Comparison of ENCODE assay signal across 8 mouse cellular contexts in the genomic region with DNA sequence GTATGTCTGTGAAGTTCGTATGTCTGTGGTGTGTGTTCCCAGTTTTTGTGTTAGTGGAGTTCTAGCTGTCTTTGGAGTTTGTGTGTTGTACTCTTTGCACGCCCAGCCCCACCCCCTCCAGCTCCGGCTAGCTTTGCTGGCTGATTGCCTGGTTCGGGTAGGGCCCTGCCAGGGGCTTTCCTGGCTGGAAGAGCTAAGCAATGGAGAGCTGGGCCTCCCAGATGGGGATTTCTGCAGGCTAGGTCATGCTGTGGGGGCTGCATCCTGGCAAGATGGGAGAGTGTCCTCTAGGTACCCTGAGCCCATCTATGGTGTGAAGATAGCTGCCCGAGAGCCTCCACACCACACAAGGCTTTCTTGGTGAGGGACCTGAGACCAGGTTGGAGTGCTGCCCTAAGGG. TPM values are rescaled to one million over a fixed set of nuclear protein-coding genes. Genes with fewer than 3 reads are reported as not detected.
DNase-seq lines count a peak whose midpoint lies in the region; ATAC-seq lines count a peak whose summit lies in the region.

No protein-coding gene starts in this region.

- DNase-seq in right cerebral cortex, postnatal 14 days, result peak; percentile 39
- DNase-seq in right cerebral cortex, postnatal 36 days (ENCODE audit: low spot score in 2 of 2), result no peak
- peak; percentile 83 for DNase-seq in forebrain, embryonic 14.5 days (ENCODE audit: low spot score)
- DNase-seq in heart, postnatal 4 days, result peak; percentile 94
- no peak for DNase-seq in limb, embryonic 10.5 days (ENCODE audit: low spot score)
- no peak for DNase-seq in embryo, embryonic 10.5 days (ENCODE audit: low spot score)
- DNase-seq in spleen, adult 12 weeks (ENCODE audit: low spot score), result no peak

- peaks cover 7% of the 10 kb centered on the region for H3K4me1 ChIP-seq in forebrain, embryonic 14.5 days (ENCODE audit: control insufficient read depth, insufficient read depth, low read length)
- H3K4me1 ChIP-seq in limb, embryonic 10.5 days, result peaks cover 29% of the 10 kb centered on the region
- H3K4me1 ChIP-seq in neural tube, embryonic 15.5 days, result peaks cover 15% of the 10 kb centered on the region

- ATAC-seq in forebrain, embryonic 14.5 days, result peak; percentile 71
- peak; percentile 55 for ATAC-seq in neural tube, embryonic 15.5 days (ENCODE audit: low FRiP score)

- no peak overlapping the region for H3K4me3 ChIP-seq in forebrain, embryonic 14.5 days (ENCODE audit: low read depth, low read length)
- H3K4me3 ChIP-seq in limb, embryonic 10.5 days, result no peak overlapping the region
- no peak overlapping the region for H3K4me3 ChIP-seq in neural tube, embryonic 15.5 days (replicated peaks)

- H3K27me3 ChIP-seq in forebrain, embryonic 14.5 days (replicated peaks; ENCODE audit: control insufficient read depth, insufficient read depth, low read length), result no peaks in the 10 kb centered on the region
- no peaks in the 10 kb centered on the region for H3K27me3 ChIP-seq in limb, embryonic 10.5 days (ENCODE audit: low read depth, poor library complexity, severe bottlenecking)
- H3K27me3 ChIP-seq in neural tube, embryonic 15.5 days (replicated peaks), result no peaks in the 10 kb centered on the region

- H3K9me3 ChIP-seq in forebrain, embryonic 14.5 days (replicated peaks; ENCODE audit: control insufficient read depth, low read length), result no peaks in the 10 kb centered on the region
- no peaks in the 10 kb centered on the region for H3K9me3 ChIP-seq in limb, embryonic 10.5 days (replicated peaks)
- H3K9me3 ChIP-seq in neural tube, embryonic 15.5 days (replicated peaks), result no peaks in the 10 kb centered on the region

- no peak overlapping the region for H3K4me2 ChIP-seq in forebrain, embryonic 14.5 days (ENCODE audit: low read length)
- no peak overlapping the region for H3K4me2 ChIP-seq in neural tube, embryonic 15.5 days

- WGBS in forebrain, embryonic 14.5 days, result 23% methylated on average over 5 of the region's 5 CpGs
- 84% methylated on average over 5 of the region's 5 CpGs for WGBS in limb, embryonic 10.5 days
- 60% methylated on average over 5 of the region's 5 CpGs for WGBS in neural tube, embryonic 15.5 days

- no peak overlapping the region for H3K9ac ChIP-seq in forebrain, embryonic 14.5 days (ENCODE audit: low read length)
- no peak overlapping the region for H3K9ac ChIP-seq in neural tube, embryonic 15.5 days (replicated peaks)

- peak overlapping the region; percentile 63; the same call in 1 of the 2 replicates for H3K27ac ChIP-seq in forebrain, embryonic 14.5 days (ENCODE audit: low read depth, low read length)
- H3K27ac ChIP-seq in limb, embryonic 10.5 days, result peak overlapping the region; percentile 47
- peak overlapping the region; percentile 68 for H3K27ac ChIP-seq in neural tube, embryonic 15.5 days (replicated peaks)

- H3K36me3 ChIP-seq in forebrain, embryonic 14.5 days (ENCODE audit: control insufficient read depth, insufficient read depth, low read length), result no peaks in the 10 kb centered on the region
- no peaks in the 10 kb centered on the region for H3K36me3 ChIP-seq in limb, embryonic 10.5 days
- no peaks in the 10 kb centered on the region for H3K36me3 ChIP-seq in neural tube, embryonic 15.5 days

RNA-seq across cellular contexts. Expression of gene Sik1, which starts 28.4 kb away (rescaled TPM):
- 12.2 and 14.7 TPM in 2 replicates for polyA plus RNA-seq in forebrain, embryonic 14.5 days (2014; fragmentation: Nextera tagmentation; extraction: Ambion mirVana)
- total RNA-seq in heart, postnatal 4 days (2021), result 10 to 100 TPM; 74.3 to 79.7 TPM
- polyA plus RNA-seq in limb, embryonic 10.5 days (2016; fragmentation: Nextera tagmentation; extraction: Ambion mirVana), result 10.3 and 13.4 TPM in 2 replicates
- 18.4 and 20.7 TPM in 2 replicates for polyA plus RNA-seq in neural tube, embryonic 15.5 days (2015; fragmentation: Nextera tagmentation; extraction: Ambion mirVana)

Comparison
In these comparisons a context has a peak if more than half of its experiments do, and no peak if none do; other contexts are left out.
1. DNase-seq: peak in right cerebral cortex, postnatal 14 days (single experiment), forebrain, embryonic 14.5 days (single experiment) and heart, postnatal 4 days (single experiment); none in right cerebral cortex, postnatal 36 days (0 of 2), limb, embryonic 10.5 days (single experiment), embryo, embryonic 10.5 days (single experiment) and spleen, adult 12 weeks (single experiment).
2. Peak in every context shown above with its lines, with median percentiles within 50 percentile points of each other: H3K27ac ChIP-seq.